Mouse (Mus musculus) hematopoietic stem cell, adult 5-6 weeks (primary cell): ENCODE measurements around the gene Fam102b. TPM values are rescaled to one million over a fixed set of nuclear protein-coding genes. Genes with fewer than 3 reads are reported as not detected.

Source experiments
- ATAC-seq, 2 experiments: fragments of 125-278 bp in 1 of 2; replicated peaks in 1 of 2; 2 replicates each; pipeline ENCODE4 v1.8.0; 2016 to 2017; ENCODE audit warnings: inconsistent platforms in 2 of 2, mild to moderate bottlenecking in 2 of 2, moderate number of reproducible peaks in 2 of 2, low read depth in 1 of 2, moderate TSS enrichment in 1 of 2; ENCODE audit not compliant: low FRiP score in 2 of 2, poor library complexity in 2 of 2, severe bottlenecking in 2 of 2, insufficient read depth in 1 of 2, low TSS enrichment in 1 of 2
- total RNA-seq: library from RNA; stranded (forward); fragments of 172-1452, 232-1000 nt; gene quantifications from 2 replicates; pipeline ENCODE4 v1.2.3, GENCODE M21; 2017

The Fam102b gene
- total RNA-seq, 1 experiment from 2014 or later: 31.7 TPM

- no peak for ATAC-seq
These were observed 101.7 kb downstream of the Fam102b start for GRCm38 (mm10) chr3:108925677-108926076.

GRCm38 (mm10) chr3:108921822-108922221 lies 105.6 kb downstream of the Fam102b start:
- ATAC-seq: no peak

Other genes starting within 250 kb of the Fam102b start
- 40.5 and 44.3 TPM in 2 replicates for gene Stxbp3, start 187.1 kb downstream of the Fam102b start, total RNA-seq
- gene Fndc7, start 137.6 kb downstream of the Fam102b start, total RNA-seq: not detected in 2 replicates
- 270 and 419 TPM in 2 replicates for gene Prpf38b, start 115.9 kb downstream of the Fam102b start, total RNA-seq
- 0.99 TPM in 1 of 2 replicates, not detected in the other for gene Henmt1, start 87.7 kb downstream of the Fam102b start, total RNA-seq
- not detected in 2 replicates for gene Gm9857, start 87.2 kb downstream of the Fam102b start, total RNA-seq
- gene Slc25a54, start 52.9 kb upstream of the Fam102b start, total RNA-seq: not detected in 2 replicates
- 29.5 and 35.9 TPM in 2 replicates for gene Slc25a24, start 95.5 kb upstream of the Fam102b start, total RNA-seq